Mouse (Mus musculus) gastrocnemius, postnatal 25 days (tissue): ENCODE measurements around the gene Slc3a1. TPM values are rescaled to one million over a fixed set of nuclear protein-coding genes. Genes with fewer than 3 reads are reported as not detected.
A peak's percentile ranks its signal among the peaks of the same experiment; 100 is the strongest.

Experiments used
- DNase-seq: peaks from one replicate; pipeline ENCODE4 v3.0.0; 2022
- long read RNA-seq, 2 experiments: library from polyadenylated mRNA; stranded (forward); transcript quantifications; one replicate each; pipeline ENCODE4 v2.0.0; 2021
- total RNA-seq, 2 experiments: library from RNA; stranded (reverse); gene quantifications; 1 replicate in 1 of 2; 2 replicates in 1 of 2; pipeline ENCODE4 v1.2.3; 2021

Slc3a1 gene
- total RNA-seq, result under 1 TPM in 1 of 2 experiments, not detected in 1; 0.16 TPM
- long read RNA-seq, experiment 1, result 0 reads
- long read RNA-seq, experiment 2, result 0 reads

- DNase-seq, result no peak
Measured at GRCm38 (mm10) chr17:85028093-85028739, at the start of gene Slc3a1. Gene Slc3a1 (plus strand): TSS chr17:85028376.

GRCm38 (mm10) chr17:84981721-84982120 lies 46.5 kb upstream of the Slc3a1 start:
- no peak for DNase-seq

GRCm38 (mm10) chr17:84982735-84983134 lies 45.4 kb upstream of the Slc3a1 start:
- DNase-seq, result no peak

- no peak for DNase-seq
Measured at GRCm38 (mm10) chr17:84986368-84986767, 41.8 kb upstream of the Slc3a1 start.

GRCm38 (mm10) chr17:84987834-84988410 lies 40.3 kb upstream of the Slc3a1 start:
- no peak for DNase-seq

- no peak for DNase-seq
Measured at GRCm38 (mm10) chr17:84988514-84988913, 39.7 kb upstream of the Slc3a1 start.

- DNase-seq, result no peak
Measured at GRCm38 (mm10) chr17:84995844-84996243, 32.3 kb upstream of the Slc3a1 start.

GRCm38 (mm10) chr17:84997639-84998038 lies 30.5 kb upstream of the Slc3a1 start:
- DNase-seq, result no peak

- DNase-seq, result no peak
Measured at GRCm38 (mm10) chr17:84999636-85000035, 28.5 kb upstream of the Slc3a1 start.

GRCm38 (mm10) chr17:85013485-85013884 lies 14.7 kb upstream of the Slc3a1 start:
- no peak for DNase-seq

- DNase-seq, result no peak
Measured at GRCm38 (mm10) chr17:85014632-85015031, 13.5 kb upstream of the Slc3a1 start.

GRCm38 (mm10) chr17:85018344-85018743 lies 9.8 kb upstream of the Slc3a1 start:
- no peak for DNase-seq

- no peak for DNase-seq
Measured at GRCm38 (mm10) chr17:85018794-85019193, 9.4 kb upstream of the Slc3a1 start.

- DNase-seq, result no peak
Measured at GRCm38 (mm10) chr17:85020343-85020742, 7.8 kb upstream of the Slc3a1 start.

- peak; percentile 7 for DNase-seq
Measured at GRCm38 (mm10) chr17:85023247-85024167, 4.7 kb upstream of the Slc3a1 start.

GRCm38 (mm10) chr17:85024237-85024636 lies 3.9 kb upstream of the Slc3a1 start:
- DNase-seq, result no peak

GRCm38 (mm10) chr17:85025151-85025550 lies 3.0 kb upstream of the Slc3a1 start:
- DNase-seq, result no peak

- no peak for DNase-seq
Measured at GRCm38 (mm10) chr17:85026436-85026835, 1.7 kb upstream of the Slc3a1 start.

- DNase-seq, result no peak
Measured at GRCm38 (mm10) chr17:85027247-85027646, 929 bp upstream of the Slc3a1 start.

- DNase-seq, result no peak
Measured at GRCm38 (mm10) chr17:85028797-85029196, 621 bp downstream of the Slc3a1 start.

GRCm38 (mm10) chr17:85030651-85031050 lies 2.5 kb downstream of the Slc3a1 start:
- DNase-seq, result no peak

- no peak for DNase-seq
Measured at GRCm38 (mm10) chr17:85033087-85033486, 4.9 kb downstream of the Slc3a1 start.

GRCm38 (mm10) chr17:85034068-85034467 lies 5.9 kb downstream of the Slc3a1 start:
- no peak for DNase-seq
